Mouse (Mus musculus): ENCODE measurements around the gene Olfr551.

Olfr551 gene

GRCm38 (mm10) chr7:102591786-102592185 is at the start of gene Olfr551:
TSS of gene Olfr551 (minus strand) at chr7:102591886.
- DNase-seq = no peak

- DNase-seq = no peak
Observed at GRCm38 (mm10) chr7:102638132-102638531, 46.4 kb upstream of the Olfr551 start, which contains the start of gene Olfr554. TSS of gene Olfr554 (plus strand) at chr7:102638432.

GRCm38 (mm10) chr7:102636665-102637064 is 45.0 kb upstream of the Olfr551 start:
- DNase-seq = peak in 1 of 2 experiments; percentile 51

GRCm38 (mm10) chr7:102620368-102620767 is 28.7 kb upstream of the Olfr551 start:
- DNase-seq = peak; percentile 6 to 11

GRCm38 (mm10) chr7:102619608-102620007 is 27.9 kb upstream of the Olfr551 start:
- peak in 1 of 2 experiments; percentile 30 for DNase-seq

GRCm38 (mm10) chr7:102618118-102618517 is 26.4 kb upstream of the Olfr551 start, which contains the start of gene Olfr553:
TSS of gene Olfr553 (minus strand) at chr7:102618218.
- DNase-seq = no peak

GRCm38 (mm10) chr7:102597378-102598031 is 5.8 kb upstream of the Olfr551 start, which contains the start of gene Olfr552:
TSS of gene Olfr552 (plus strand) at chr7:102597770.
- no peak for DNase-seq

- no peak for DNase-seq
Observed at GRCm38 (mm10) chr7:102575998-102576397, 15.7 kb downstream of the Olfr551 start.

- DNase-seq = no peak
Observed at GRCm38 (mm10) chr7:102573174-102573830, 18.4 kb downstream of the Olfr551 start.

GRCm38 (mm10) chr7:102571142-102571541 is 20.5 kb downstream of the Olfr551 start, which contains the start of gene Olfr550:
TSS of gene Olfr550 (plus strand) at chr7:102571442.
- DNase-seq = no peak

- DNase-seq = no peak
Observed at GRCm38 (mm10) chr7:102566219-102566618, 25.5 kb downstream of the Olfr551 start.

GRCm38 (mm10) chr7:102564999-102565997 is 26.4 kb downstream of the Olfr551 start, which contains the start of gene Trim21:
TSS of gene Trim21 (minus strand) at chr7:102565486.
- DNase-seq = peak; percentile 37 to 71

GRCm38 (mm10) chr7:102553279-102553678 is 38.4 kb downstream of the Olfr551 start:
- DNase-seq = no peak

- no peak for DNase-seq
Observed at GRCm38 (mm10) chr7:102549570-102549969, 42.1 kb downstream of the Olfr551 start, which contains the start of gene Olfr549. TSS of gene Olfr549 (plus strand) at chr7:102549870.

GRCm38 (mm10) chr7:102541251-102541650 is 50.4 kb downstream of the Olfr551 start:
- DNase-seq = no peak

GRCm38 (mm10) chr7:102540596-102540995 is 51.1 kb downstream of the Olfr551 start, which contains the start of gene Olfr548-ps1:
TSS of gene Olfr548-ps1 (plus strand) at chr7:102540896.
- DNase-seq = no peak

- no peak for DNase-seq
Observed at GRCm38 (mm10) chr7:102534449-102534848, 57.2 kb downstream of the Olfr551 start, which contains the start of gene Olfr547. TSS of gene Olfr547 (plus strand) at chr7:102534749.

Measured in cerebellum, postnatal 25 days (tissue).